Comparison of ENCODE assay signal across 8 mouse cellular contexts in genomic region chr5:24752175-24752498, GRCm38 (mm10). TPM values are rescaled to one million over a fixed set of nuclear protein-coding genes. Genes with fewer than 3 reads are reported as not detected.
DNase-seq lines count a peak whose midpoint lies in the region; ATAC-seq and TF ChIP-seq lines count a peak whose summit lies in the region.

No protein-coding gene starts in this region.

- WGBS in lung, adult 2 months = 4% methylated on average over 2 of the region's 2 CpGs
- 3% methylated on average over 2 of the region's 2 CpGs for WGBS in embryonic facial prominence, embryonic 14.5 days
- 0% methylated on average over 2 of the region's 2 CpGs for WGBS in limb, embryonic 11.5 days
- 10% methylated on average over 2 of the region's 2 CpGs for WGBS in neural tube, embryonic 14.5 days

- H3K36me3 ChIP-seq in embryonic facial prominence, embryonic 14.5 days (ENCODE audit: control insufficient read depth, insufficient read depth, low read length) = no peaks in the 10 kb centered on the region
- H3K36me3 ChIP-seq in limb, embryonic 11.5 days (ENCODE audit: control insufficient read depth, insufficient read depth, low read length) = no peaks in the 10 kb centered on the region
- H3K36me3 ChIP-seq in neural tube, embryonic 14.5 days (ENCODE audit: control insufficient read depth, insufficient read depth, low read length) = no peaks in the 10 kb centered on the region

- TF ChIP-seq POLR2A in lung, adult 2 months (IDR thresholded peaks at IDR 0.05; ENCODE audit: borderline replicate concordance, extremely low read depth, low read depth, low read length) = no peak

- H3K27ac ChIP-seq in embryonic facial prominence, embryonic 14.5 days (replicated peaks; ENCODE audit: low read depth, low read length) = peak overlapping the region; percentile 96
- H3K27ac ChIP-seq in limb, embryonic 11.5 days (replicated peaks; ENCODE audit: low read depth, low read length) = 0 out of 2 replicates have a peak overlapping the region, but pooled peaks have one; percentile 74
- no peak overlapping the region for H3K27ac ChIP-seq in neural tube, embryonic 14.5 days (ENCODE audit: low read depth, low read length)

- TF ChIP-seq CTCF in lung, adult 2 months (IDR thresholded peaks at IDR 0.05; ENCODE audit: insufficient read depth, low read length) = no peak

- H3K4me1 ChIP-seq in lung, adult 2 months (ENCODE audit: control insufficient read depth, insufficient read depth, low read length) = peaks cover 4% of the 10 kb centered on the region; the same call in 1 of the 2 replicates
- peaks cover 27% of the 10 kb centered on the region for H3K4me1 ChIP-seq in embryonic facial prominence, embryonic 14.5 days (ENCODE audit: control insufficient read depth, insufficient read depth, low read length)
- H3K4me1 ChIP-seq in limb, embryonic 11.5 days (ENCODE audit: control insufficient read depth, insufficient read depth, low read length) = peaks cover 26% of the 10 kb centered on the region
- peaks cover 14% of the 10 kb centered on the region for H3K4me1 ChIP-seq in neural tube, embryonic 14.5 days (ENCODE audit: control insufficient read depth, insufficient read depth, low read length)

- H3K27me3 ChIP-seq in embryonic facial prominence, embryonic 14.5 days (replicated peaks; ENCODE audit: control insufficient read depth, insufficient read depth, low read length) = no peaks in the 10 kb centered on the region
- H3K27me3 ChIP-seq in limb, embryonic 11.5 days (ENCODE audit: control insufficient read depth, insufficient read depth, low read length) = no peaks in the 10 kb centered on the region
- H3K27me3 ChIP-seq in neural tube, embryonic 14.5 days (ENCODE audit: control insufficient read depth, insufficient read depth, low read length) = no peaks in the 10 kb centered on the region

- DNase-seq in lung, adult 2 months = no peak
- DNase-seq in lung, postnatal 14 days = no peak
- DNase-seq in embryonic facial prominence, embryonic 14.5 days (ENCODE audit: low spot score) = no peak
- no peak for DNase-seq in limb, embryonic 11.5 days (ENCODE audit: low spot score)
- no peak for DNase-seq in MN1 (ENCODE audit: low spot score)
- DNase-seq in layer of hippocampus, postnatal 36 days = no peak
- no peak for DNase-seq in Muller cell, postnatal 12 days (ENCODE audit: inconsistent ontology term)

- ATAC-seq in embryonic facial prominence, embryonic 14.5 days (ENCODE audit: low read depth) = no peak
- ATAC-seq in limb, embryonic 11.5 days (ENCODE audit: insufficient number of reproducible peaks, low FRiP score, low TSS enrichment, low read depth) = no peak
- no peak for ATAC-seq in neural tube, embryonic 14.5 days (ENCODE audit: low read depth)

- peak overlapping the region; percentile 77 for H3K4me2 ChIP-seq in embryonic facial prominence, embryonic 14.5 days (ENCODE audit: low read depth, low read length)
- H3K4me2 ChIP-seq in limb, embryonic 11.5 days (ENCODE audit: low read depth, severe bottlenecking) = peak overlapping the region; percentile 83
- H3K4me2 ChIP-seq in neural tube, embryonic 14.5 days (ENCODE audit: low read depth, low read length) = peak overlapping the region; percentile 81; the same call in 1 of the 2 replicates

- peak overlapping the region; percentile 83 for H3K4me3 ChIP-seq in lung, adult 2 months (replicated peaks; ENCODE audit: extremely low read depth, low read depth, low read length)
- peak overlapping the region; percentile 67 for H3K4me3 ChIP-seq in embryonic facial prominence, embryonic 14.5 days (ENCODE audit: low read depth, low read length)
- H3K4me3 ChIP-seq in limb, embryonic 11.5 days (ENCODE audit: low read depth, low read length) = peak overlapping the region; percentile 48; the same call in 1 of the 2 replicates
- H3K4me3 ChIP-seq in neural tube, embryonic 14.5 days (ENCODE audit: low read depth, low read length) = peak overlapping the region; percentile 46; the same call in 1 of the 2 replicates

- H3K9me3 ChIP-seq in embryonic facial prominence, embryonic 14.5 days (ENCODE audit: control insufficient read depth, low read length) = no peaks in the 10 kb centered on the region
- no peaks in the 10 kb centered on the region for H3K9me3 ChIP-seq in limb, embryonic 11.5 days (ENCODE audit: control insufficient read depth, low read length)
- H3K9me3 ChIP-seq in neural tube, embryonic 14.5 days (ENCODE audit: control insufficient read depth, low read length) = no peaks in the 10 kb centered on the region

- peak overlapping the region; percentile 90 for H3K9ac ChIP-seq in embryonic facial prominence, embryonic 14.5 days (ENCODE audit: low read depth, low read length)
- H3K9ac ChIP-seq in limb, embryonic 11.5 days (ENCODE audit: low read length) = peak overlapping the region; percentile 50
- no peak overlapping the region for H3K9ac ChIP-seq in neural tube, embryonic 14.5 days (replicated peaks; ENCODE audit: low read depth, low read length)

RNA-seq across cellular contexts. Expression of gene Crygn, which starts 5.7 kb away (rescaled TPM):
- 0.27 and 0.28 TPM in 2 replicates for polyA plus RNA-seq in lung, adult 2 months (2012; rRNA removed)
- polyA plus RNA-seq in embryonic facial prominence, embryonic 14.5 days (2014; fragmentation: Nextera tagmentation; extraction: Ambion mirVana) = 4.1 TPM in 1 of 2 replicates, not detected in the other
- 0.77 TPM in 1 of 2 replicates, not detected in the other for polyA plus RNA-seq in limb, embryonic 11.5 days (2014; fragmentation: Nextera tagmentation; extraction: Ambion mirVana)
- polyA plus RNA-seq in neural tube, embryonic 14.5 days (2014; fragmentation: Nextera tagmentation; extraction: Ambion mirVana) = 2.0 TPM in 1 of 2 replicates, not detected in the other
- under 1 TPM; 0.53 to 0.95 TPM for total RNA-seq in layer of hippocampus, postnatal 36 days (2021)

RNA-seq across cellular contexts. Expression of gene Wdr86, which starts 21.6 kb away (rescaled TPM):
- 2.6 and 3.4 TPM in 2 replicates for polyA plus RNA-seq in lung, adult 2 months (2012; rRNA removed)
- polyA plus RNA-seq in embryonic facial prominence, embryonic 14.5 days (2014; fragmentation: Nextera tagmentation; extraction: Ambion mirVana) = 21.8 and 31.1 TPM in 2 replicates
- 39.3 and 40.7 TPM in 2 replicates for polyA plus RNA-seq in limb, embryonic 11.5 days (2014; fragmentation: Nextera tagmentation; extraction: Ambion mirVana)
- polyA plus RNA-seq in neural tube, embryonic 14.5 days (2014; fragmentation: Nextera tagmentation; extraction: Ambion mirVana) = 1.2 and 5.3 TPM in 2 replicates
- total RNA-seq in layer of hippocampus, postnatal 36 days (2021) = 1 to 10 TPM in 1 of 2 experiments, under 1 TPM in 1; 0.22 to 1.5 TPM
